Mouse (Mus musculus) ovary, adult 2 months (tissue): Measurements from ENCODE around the gene Vmn1r125. TPM values are rescaled to one million over a fixed set of nuclear protein-coding genes. Genes with fewer than 3 reads are reported as not detected.

Source experiments
- polyA plus RNA-seq: library from polyadenylated mRNA; depleted of rRNA; stranded (reverse); fragments of >200 nt; gene quantifications from 2 replicates; pipeline ENCODE4 v1.2.3, GENCODE M21; 2012; rRNA removed

Vmn1r125 gene
- not detected in 2 replicates for polyA plus RNA-seq

DNA sequence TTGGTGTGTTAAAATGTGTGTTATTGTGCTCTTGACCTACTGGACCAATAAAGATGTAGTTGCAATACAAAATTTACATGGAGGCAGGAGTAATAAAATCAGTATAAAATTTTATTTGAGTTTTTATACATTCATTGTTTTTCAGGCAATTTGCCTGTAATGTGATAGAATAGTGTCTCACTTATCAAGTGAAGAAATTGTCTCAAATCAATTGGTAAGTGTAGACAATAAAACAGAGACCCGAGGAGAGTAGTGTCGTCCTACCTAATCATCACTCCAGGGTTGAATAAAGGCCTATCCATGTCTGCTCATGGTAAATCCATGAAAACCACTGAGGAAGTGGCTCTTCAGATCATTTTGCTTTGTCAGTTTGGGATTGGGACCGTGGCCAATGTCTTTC lies at the start of gene Vmn1r125:
Vmn1r125 (plus strand) TSS at position 301 of the 400 bp plus-strand sequence.

DNA sequence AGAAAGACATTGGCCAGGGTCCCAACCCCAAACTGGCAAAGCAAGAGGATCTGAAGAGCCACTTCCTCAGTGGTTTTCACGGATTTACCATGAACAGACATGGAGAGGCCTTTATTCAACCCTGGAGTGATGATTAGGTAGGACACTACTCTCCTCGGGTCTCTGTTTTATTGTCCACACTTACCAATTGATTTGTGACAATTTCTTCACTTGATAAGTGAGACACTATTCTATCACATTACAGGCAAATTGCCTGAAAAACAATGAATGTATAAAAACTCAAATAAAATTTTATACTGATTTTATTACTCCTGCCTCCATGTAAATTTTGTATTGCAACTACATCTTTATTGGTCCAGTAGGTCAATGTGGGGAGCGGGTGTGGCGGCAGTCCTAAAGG lies 11.5 kb upstream of the Vmn1r125 start, which contains the start of gene Vmn1r124:
Vmn1r124 (minus strand) TSS at position 101 of the 400 bp plus-strand sequence.

DNA sequence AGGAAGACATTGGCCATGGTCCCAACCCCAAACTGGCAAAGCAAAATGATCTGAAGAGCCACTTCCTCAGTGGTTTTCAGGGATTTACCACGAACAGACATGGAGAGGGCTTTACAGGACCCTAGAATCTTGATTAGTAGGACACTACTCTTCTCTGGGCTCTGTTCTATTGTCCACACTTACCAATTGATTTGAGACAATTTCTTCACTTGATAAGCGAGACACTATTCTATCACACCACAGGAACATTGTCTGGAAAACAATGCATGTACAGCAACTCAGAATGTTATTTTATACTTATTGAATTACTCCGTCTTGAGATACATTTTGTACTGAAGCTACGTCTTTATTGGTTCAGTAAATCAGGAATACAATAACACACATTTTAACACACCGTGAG lies 29.4 kb downstream of the Vmn1r125 start, which contains the start of gene Vmn1r126:
Vmn1r126 (minus strand) TSS at position 101 of the 400 bp plus-strand sequence.

DNA sequence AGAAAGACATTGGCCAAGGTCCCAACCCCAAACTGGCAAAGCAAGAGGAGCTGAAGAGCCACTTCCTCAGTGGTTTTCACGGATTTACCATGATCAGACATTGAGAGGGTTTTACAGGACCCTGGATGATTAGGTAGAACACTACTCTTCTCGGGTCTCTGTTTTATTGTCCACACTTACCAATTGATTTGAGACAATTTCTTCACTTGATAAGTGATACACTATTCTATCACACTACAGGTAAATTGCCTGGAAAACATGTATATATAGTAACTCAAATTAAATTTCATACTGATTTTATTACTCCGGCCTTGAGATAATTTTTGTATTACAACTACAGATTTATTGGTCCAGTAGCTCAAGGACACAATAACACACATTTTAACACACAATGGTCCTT lies 47.8 kb downstream of the Vmn1r125 start, which contains the start of gene Vmn1r127:
Vmn1r127 (minus strand) TSS at position 101 of the 400 bp plus-strand sequence.

Other genes with a start within 250 kb of the Vmn1r125 start
- gene Vmn1r120, start 218.4 kb upstream of the Vmn1r125 start, polyA plus RNA-seq, result not detected in 2 replicates
- gene Vmn1r121, start 173.7 kb upstream of the Vmn1r125 start, polyA plus RNA-seq, result not detected in 2 replicates
- not detected in 2 replicates for gene Vmn1r122, start 138.1 kb upstream of the Vmn1r125 start, polyA plus RNA-seq
- not detected in 2 replicates for gene Vmn1r123, start 110.0 kb upstream of the Vmn1r125 start, polyA plus RNA-seq
- not detected in 2 replicates for gene Gm5157, start 81.8 kb upstream of the Vmn1r125 start, polyA plus RNA-seq
- not detected in 2 replicates for gene Vmn1r124, start 11.6 kb upstream of the Vmn1r125 start, polyA plus RNA-seq
- not detected in 2 replicates for gene Vmn1r126, start 29.3 kb downstream of the Vmn1r125 start, polyA plus RNA-seq
- not detected in 2 replicates for gene Vmn1r127, start 47.7 kb downstream of the Vmn1r125 start, polyA plus RNA-seq
- gene Vmn1r128, start 77.2 kb downstream of the Vmn1r125 start, polyA plus RNA-seq, result not detected in 2 replicates
- not detected in 2 replicates for gene Vmn1r129, start 89.1 kb downstream of the Vmn1r125 start, polyA plus RNA-seq
- not detected in 2 replicates for gene Gm6882, start 160.6 kb downstream of the Vmn1r125 start, polyA plus RNA-seq
- not detected in 2 replicates for gene Vmn1r130, start 239.6 kb downstream of the Vmn1r125 start, polyA plus RNA-seq